Mouse (Mus musculus) thymus, adult 2 months (tissue): ENCODE results near the gene Pibf1.

Experiments used
- CTCF ChIP-seq: fragments of 200-500 bp; IDR thresholded peaks from 2 replicates; pipeline ENCODE4 v1.5.1; 2012; ENCODE audit warnings: mild to moderate bottlenecking, control low read depth, low read length, moderate library complexity, borderline replicate concordance; ENCODE audit not compliant: control insufficient read depth, poor library complexity, insufficient read depth; ENCODE audit errors: extremely low read depth
- POLR2A ChIP-seq: fragments of 200-500 bp; IDR thresholded peaks from 2 replicates; pipeline ENCODE4 v1.6.1; 2012; ENCODE audit warnings: mild to moderate bottlenecking, low read length, control low read depth, moderate library complexity; ENCODE audit not compliant: control insufficient read depth, poor library complexity, insufficient read depth; ENCODE audit errors: extremely low read depth

- TF ChIP-seq CTCF (no peak), POLR2A (no peak)
Measured at GRCm38 (mm10) chr14:99244508-99244907, 145.3 kb downstream of the Pibf1 start.
